Mouse (Mus musculus): Measurements from ENCODE around the gene Dnajb13.
"Not testable (repeated sequence)": the region's sequence is repeated elsewhere in the genome, so short reads cannot be mapped to it uniquely, and the experiment has no call there.

Dnajb13 gene

DNA sequence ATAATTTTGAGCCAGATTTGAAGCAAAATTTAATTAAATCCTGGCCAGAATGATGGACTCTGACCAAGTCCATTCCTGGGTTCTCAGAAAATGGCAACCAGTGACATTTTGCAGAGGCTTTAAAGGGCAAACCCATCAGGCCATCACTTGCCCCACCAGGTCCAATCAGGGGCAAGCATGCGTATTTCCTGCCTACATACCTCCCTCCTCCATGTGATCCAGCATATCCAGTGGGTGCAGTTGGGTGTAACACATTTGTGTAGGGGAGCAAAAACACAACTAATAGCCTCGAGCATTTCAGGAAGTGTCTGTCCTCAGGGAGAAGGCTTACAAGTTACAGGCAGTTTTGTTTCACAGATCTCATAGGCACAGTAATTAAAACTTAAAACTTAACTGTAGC lies 27.5 kb downstream of the Dnajb13 start:
- no peak for DNase-seq (ENCODE audit: low read depth)

DNA sequence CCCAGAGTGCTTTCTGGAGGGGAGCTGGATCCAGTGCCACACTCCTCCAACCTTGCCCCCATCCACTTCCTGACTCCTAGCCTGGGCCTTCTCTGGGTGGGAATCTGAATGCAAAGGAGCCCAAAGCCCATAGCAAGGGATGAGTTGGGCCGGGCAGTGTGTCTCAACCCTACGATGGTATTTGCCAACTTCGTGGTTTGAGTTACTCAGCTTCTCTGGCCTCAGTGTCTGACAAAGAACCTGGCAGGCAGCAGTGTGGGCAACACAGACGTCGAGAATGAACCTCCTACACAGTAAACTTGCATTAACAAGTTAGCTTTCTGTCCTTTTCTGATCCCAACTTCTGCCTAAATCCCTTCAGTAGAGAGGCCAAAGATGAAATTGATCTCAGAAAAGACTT lies 30.3 kb downstream of the Dnajb13 start:
- no peak for DNase-seq (ENCODE audit: low read depth)

DNA sequence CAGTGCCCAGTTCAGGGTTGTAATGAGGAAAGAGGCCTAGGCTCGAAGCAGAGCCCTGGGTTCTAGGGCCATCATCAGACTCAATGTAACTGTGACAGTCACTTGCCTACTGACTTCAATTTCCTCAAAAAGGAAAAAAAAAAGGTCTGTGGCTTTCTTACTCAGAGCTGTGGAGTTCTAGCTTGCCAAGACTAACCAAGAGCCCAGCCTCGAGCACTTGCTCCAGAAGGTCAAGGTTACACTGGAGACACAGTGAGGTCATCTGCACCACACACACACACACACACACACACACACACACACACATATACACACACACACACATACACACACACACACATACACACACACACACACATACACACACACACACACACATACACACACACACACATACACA lies 32.7 kb downstream of the Dnajb13 start:
- DNase-seq (ENCODE audit: low read depth): not testable (repeated sequence)

DNA sequence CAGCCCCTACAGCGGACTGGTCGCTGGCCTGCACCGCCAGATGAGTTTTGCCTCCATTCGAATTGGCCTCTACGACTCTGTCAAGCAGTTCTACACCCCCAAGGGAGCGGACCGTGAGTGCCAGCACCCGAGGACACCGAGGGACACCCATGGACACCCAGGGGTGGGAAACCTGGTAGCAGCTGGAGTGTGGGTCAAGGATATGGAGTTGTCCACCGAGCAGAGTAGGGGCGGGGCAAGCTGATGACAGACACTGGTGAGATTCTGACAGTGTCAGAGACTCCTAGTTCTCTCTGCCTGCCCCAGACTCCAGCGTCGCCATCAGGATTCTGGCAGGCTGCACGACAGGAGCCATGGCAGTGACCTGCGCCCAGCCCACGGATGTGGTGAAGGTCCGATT lies 34.6 kb downstream of the Dnajb13 start:
- DNase-seq (ENCODE audit: low read depth): no peak

DNA sequence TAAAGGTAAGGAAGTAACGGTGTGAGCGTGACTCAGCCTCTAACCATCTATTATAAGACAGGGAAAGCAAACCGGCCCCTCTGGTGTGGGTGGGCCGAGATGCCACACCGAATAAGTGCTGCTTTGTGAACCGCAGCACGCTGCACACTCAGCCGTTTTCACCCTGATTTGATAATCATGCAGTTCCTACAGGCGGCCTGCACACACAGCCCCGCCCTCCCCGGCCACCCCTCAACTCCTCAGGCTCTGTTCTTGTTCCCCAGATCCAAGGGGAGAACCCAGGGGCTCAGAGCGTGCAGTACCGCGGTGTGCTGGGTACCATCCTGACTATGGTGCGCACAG lies 35.0 kb downstream of the Dnajb13 start:
- DNase-seq (ENCODE audit: low read depth): no peak

DNA sequence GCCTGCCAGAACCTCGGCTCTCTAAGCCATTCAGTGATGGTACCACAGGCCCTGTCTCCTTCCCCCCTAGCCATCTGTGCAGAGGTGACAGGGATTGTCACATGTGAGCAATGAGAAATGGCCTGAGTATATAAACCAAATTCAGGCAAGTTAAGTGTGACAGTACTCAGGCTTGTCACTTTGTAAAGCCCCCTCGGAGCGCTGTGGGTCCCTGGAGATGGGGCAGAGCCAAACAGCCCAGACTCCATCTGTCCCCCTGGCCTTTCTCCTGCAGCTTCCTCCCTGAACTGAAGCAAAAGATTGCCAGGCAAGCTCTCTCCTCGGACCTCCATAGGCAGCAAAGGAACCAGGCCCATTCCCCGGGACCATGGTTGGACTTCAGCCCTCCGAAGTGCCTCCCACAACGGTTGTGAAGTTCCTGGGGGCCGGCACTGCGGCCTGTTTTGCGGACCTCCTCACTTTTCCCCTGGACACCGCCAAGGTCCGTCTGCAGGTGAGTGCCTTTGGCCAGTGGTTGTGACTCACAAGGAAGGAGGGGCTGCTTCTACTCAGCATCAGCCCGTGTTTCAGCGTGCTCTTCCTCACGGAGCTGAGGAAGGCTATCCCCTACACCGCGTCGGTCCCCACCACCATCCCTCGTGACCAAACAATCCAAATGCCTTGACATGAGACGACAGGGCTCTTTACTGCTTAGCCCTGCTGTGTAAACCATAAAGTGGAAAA lies 35.5 kb downstream of the Dnajb13 start:
- DNase-seq (ENCODE audit: low read depth): no peak

DNA sequence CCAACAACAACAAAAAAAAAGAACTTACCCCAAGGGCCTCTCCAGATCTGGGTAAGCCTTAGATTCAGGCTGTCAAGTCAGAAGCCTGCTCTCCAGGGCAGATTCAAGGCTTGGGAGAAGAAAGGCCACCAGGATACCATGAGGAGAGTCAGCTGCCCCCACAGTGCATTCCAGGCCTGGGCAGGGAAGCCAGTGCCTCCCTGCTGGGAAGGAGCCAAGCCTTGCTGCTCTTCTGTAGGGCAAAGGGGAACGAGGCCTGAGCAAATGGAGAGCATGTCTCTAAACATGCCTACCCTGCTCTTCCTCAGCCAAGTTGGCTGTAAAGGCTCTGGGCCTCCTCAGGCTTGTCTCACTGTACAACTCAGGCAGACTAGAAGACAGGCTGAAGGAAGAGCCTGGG lies 40.1 kb downstream of the Dnajb13 start:
- DNase-seq (ENCODE audit: low read depth): no peak

DNA sequence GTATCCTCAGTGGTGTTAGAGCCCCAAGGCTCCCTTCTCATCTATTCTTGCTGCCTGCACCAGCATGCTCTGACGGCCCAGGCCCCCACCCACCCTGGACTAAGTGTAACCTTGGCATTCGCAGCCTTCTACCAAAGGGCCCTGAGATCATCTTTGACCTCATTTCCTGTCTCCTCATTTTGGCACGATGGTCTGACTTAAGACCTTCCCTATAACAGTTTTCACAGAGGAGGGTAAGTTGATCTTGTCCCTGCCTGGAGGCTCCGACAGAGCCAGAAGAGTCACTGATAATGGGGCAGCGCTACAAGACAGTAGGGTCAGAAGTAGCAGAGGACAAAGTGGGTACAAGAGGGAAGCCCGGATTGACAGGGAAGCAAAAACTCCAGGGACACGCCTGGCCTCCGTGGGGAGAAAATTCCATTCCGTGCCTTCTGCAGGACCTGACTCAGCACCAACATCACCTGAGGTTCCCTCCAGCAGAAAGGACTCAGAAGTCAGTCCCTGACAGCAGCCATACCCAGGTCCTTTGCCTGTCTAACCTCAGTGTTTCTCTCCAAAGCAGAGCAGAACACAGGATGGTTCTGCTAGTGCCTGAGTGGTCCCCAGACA lies 40.8 kb downstream of the Dnajb13 start:
- no peak for DNase-seq (ENCODE audit: low read depth)

DNA sequence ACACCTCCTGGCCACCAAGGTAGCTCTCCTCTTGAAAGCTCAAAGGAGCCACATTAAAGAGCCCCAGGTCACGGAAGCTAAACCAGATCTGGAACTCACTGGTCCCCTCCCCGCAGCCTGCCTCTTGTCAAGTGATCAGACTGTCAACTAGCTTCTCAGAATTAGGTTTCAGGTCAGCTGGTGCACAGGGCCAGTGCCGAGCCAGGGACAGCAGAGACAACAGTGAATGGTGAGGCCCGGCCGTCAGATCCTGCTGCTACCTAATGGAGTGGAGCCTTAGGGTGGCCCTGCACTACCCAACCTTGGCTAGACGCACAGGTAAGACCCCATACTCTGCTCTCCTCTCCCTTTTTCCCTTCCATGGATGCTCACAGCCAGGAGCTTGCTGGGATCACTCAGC lies 42.0 kb downstream of the Dnajb13 start, which contains the start of gene Ucp3:
Gene Ucp3 (plus strand): TSS at position 214 of the 400 bp plus-strand sequence.
- no peak for DNase-seq (ENCODE audit: low read depth)

DNA sequence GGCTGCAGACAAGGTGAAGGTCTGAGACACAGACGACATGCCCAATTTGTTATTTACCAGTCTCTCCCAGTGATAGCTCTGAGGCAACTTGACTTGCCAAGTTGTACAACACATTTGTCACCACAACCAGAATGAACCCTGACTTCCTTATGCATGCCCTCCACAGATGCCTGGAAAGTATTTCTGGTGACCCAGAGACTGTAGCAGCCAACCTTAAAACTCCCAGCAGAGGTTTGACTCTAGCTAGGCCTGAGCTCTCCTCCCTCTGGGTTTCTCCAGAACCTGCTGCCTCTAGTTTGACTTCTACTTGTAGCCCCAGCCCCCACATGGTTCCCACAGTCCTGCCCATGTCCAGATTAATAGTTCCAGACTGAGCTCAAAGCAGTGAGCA lies 43.4 kb downstream of the Dnajb13 start:
- DNase-seq (ENCODE audit: low read depth): no peak

DNA sequence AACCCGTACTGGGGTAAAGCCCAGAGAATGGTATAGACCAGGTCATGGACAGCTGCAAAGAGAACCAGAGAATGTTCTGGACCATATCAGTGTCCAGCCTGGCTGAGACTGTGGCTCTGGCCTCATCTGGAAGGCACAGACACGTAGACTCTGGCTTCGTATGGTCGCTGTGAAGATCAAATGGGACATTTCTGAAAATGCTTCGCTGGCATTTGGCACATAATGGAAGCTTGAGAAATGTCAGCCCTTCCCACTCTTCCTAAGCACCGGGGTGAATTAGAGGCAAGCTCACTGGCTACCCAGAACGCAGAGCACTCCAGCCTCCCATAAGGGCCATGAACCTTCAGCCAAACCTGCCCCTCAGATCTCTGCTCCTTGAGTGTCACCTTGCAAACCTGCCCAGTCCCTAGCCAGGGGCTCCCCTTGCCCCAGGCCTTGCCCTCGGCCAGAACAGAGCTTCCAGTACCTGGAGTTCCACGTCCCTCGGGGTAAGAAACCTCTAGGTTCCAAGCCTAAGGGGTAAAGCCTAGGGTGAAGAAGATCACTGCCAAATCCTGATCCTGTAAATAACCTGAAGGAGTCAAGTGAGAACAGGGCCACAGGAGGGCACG lies 43.9 kb downstream of the Dnajb13 start:
- no peak for DNase-seq (ENCODE audit: low read depth)

DNA sequence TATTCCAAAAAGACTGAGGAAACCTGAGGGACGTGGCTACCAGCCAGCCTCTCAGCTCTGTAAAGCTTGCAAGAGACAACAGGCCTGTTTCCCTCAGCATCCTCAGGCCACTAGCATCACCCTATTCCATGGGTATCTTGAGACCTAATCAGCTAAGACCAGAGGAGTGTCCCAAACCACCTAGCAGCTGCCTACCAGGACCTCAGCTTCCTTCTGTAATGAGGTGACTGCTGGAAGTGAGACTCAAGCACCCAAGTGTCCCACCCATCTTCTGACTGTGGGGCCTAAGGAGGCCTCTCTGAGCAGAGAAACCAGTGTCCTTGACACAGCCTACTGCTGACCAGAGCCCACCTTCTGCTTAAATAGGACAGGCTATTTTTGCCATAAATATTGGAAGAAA lies 45.3 kb downstream of the Dnajb13 start:
- no peak for DNase-seq (ENCODE audit: low read depth)

DNA sequence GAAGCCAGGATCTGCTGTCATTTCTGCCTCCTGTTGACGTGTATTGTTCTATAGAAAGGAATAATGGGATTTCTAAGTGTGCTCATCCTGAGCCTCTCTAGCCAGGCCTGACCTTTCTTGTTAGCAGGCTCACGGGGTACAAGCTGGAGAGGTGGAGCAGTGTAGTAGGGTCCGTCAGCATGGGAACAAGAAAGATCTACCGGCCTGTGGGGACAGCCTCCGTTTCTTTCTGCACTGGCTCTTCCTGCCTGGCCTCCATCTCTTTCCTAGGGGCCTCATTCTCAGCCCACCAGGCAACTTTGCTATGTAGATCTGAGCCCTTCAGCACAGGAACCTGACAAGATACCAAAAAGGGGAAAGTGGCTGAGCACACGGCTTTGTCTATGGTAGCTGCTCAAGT lies 46.0 kb downstream of the Dnajb13 start:
- DNase-seq (ENCODE audit: low read depth): no peak

DNA sequence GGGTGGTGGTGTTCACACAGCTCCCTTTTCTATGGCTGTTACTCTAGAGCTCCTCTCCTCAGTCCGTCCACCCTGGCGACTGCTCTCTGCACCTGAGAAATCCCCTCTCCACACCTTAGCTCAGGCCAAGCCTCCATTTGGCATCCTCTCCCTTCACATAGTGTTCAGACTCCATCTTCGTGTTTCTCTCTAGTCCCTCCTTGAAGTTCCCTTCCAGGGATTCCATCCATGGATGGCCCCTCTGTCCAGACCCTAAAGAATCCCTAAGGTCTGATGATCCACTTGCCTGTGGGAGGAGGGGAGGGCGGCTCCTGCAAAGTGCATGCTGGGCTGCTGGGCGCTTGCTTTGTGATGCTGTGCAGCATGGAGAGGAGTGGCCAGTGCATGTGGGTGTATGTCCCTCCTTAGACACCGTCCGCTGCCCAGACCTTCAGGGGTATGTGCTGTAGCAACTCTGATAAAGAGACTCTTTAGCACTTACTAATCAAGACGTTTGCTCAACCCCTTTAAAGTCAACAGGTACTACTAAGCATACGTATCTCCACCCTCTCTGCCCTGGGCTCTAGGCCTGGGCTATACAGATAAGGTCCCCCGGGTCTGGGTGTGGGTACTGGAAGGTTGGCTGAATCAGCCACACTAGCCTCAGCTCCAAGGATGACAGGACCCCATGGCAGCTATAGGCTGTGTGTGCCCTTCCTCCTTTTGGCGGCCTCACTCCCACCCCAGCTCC lies 47.8 kb downstream of the Dnajb13 start:
- peak; percentile 92 for DNase-seq (ENCODE audit: low read depth)

DNA sequence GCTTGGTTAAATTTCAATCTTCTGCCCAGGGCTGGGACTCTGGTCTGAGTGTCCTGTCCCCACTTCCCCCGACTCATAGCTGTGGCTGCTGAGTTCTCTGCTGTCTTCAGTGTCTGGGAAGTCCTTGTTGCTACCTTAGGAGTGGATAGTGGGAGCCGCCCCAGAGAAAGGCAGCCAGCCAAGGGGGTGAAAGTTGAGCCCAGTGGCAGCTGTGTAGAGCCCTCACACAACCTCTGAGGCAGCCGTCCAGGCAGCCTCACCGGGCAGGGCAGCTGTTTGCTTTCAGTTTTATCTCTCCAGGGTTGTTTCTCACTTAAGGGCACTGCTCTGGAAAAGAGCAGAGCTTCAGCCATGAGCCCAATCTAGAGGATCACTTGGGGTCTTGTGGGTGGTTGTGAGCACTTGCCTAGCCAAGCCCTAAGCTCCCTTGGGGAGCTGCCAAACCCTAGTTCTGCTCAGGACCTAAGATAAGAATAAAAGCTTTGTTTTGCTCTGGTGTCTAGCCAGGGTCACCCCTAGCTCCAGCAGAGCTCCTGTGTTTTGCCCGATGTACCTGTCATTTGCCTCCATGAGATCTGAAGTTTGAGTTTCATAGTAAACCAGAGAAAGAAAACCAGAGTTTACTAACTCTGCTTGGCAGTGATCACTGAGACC lies 49.0 kb downstream of the Dnajb13 start:
- DNase-seq (ENCODE audit: low read depth): no peak

DNA sequence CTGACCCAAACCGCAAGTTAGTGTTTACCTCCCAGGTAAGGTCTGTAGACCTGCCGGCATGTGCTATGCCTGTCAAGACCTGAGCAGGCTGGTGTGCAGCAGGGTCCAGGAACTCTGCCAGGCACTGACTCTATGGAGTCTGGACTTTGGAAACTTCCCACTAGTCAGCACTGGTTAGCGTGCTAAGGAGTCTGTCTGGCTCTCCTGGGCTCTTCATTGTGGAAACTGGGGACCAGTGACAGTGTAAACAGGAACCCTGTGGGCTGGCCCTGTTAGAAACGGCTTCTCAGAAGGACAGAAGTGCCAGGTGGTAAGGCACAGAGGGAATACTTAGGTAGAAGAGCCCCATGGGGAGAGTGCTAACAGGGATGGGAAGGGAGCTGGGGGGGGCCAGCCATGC lies 49.5 kb downstream of the Dnajb13 start:
- DNase-seq (ENCODE audit: low read depth): no peak

DNA sequence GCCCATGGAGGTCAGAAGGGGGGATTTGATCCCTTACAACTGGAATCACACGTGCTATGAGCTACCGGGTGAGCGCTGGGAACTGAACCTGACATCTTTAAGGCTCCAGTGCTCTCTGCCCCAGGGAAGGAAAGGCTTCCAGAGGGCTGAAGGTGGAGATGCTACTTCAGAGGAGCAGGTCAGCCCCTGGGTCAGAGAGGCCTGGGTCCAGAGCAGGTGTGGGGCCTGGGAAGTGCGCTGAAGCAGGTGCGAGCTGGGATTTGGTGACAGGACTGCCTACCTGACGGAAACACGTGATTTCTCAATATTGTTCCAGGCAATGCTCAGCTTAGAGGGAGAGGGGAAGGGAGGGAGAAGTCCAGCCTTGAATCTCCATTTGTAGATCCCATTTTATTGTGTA lies 50.5 kb downstream of the Dnajb13 start:
- no peak for DNase-seq (ENCODE audit: low read depth)

DNA sequence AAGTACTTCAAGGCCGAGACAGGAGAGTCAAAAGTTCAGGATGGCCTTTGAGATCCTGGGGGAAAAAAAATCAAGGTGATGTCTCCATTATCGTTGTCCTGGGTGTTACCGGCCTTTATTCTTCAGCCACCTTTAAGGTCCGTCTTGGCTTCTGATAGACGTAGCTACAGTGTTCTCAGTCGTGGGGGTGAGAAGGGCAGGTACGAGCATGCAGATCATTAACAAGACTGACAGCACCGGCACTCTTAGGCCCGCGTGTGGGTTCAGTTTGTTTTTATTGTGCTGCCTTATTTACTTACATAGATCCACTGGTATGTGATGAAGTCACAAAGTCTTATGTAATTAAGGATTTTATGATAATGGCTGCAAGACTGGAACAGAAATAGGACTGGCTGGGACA lies 51.0 kb downstream of the Dnajb13 start:
- no peak for DNase-seq (ENCODE audit: low read depth)

DNA sequence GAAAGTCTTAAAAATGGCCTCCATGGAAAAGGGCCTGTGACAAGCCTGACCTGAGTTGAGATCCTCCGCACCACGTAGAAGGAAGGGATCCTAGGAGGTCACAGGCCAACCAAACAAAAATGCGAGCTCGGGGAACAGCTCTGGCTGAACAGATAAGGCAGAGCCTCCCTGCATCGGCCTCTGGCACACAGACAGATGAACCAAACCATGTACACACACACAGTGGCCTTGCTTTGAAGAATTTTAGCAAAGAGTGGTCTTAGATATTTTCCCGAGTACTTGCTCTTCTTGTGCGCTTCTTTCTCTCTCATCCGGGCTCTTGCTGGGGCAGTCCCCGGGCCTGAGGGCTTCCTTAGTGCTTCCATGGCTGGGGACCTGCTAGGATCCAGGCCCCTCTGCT lies 51.6 kb downstream of the Dnajb13 start:
- DNase-seq (ENCODE audit: low read depth): peak; percentile 77

DNA sequence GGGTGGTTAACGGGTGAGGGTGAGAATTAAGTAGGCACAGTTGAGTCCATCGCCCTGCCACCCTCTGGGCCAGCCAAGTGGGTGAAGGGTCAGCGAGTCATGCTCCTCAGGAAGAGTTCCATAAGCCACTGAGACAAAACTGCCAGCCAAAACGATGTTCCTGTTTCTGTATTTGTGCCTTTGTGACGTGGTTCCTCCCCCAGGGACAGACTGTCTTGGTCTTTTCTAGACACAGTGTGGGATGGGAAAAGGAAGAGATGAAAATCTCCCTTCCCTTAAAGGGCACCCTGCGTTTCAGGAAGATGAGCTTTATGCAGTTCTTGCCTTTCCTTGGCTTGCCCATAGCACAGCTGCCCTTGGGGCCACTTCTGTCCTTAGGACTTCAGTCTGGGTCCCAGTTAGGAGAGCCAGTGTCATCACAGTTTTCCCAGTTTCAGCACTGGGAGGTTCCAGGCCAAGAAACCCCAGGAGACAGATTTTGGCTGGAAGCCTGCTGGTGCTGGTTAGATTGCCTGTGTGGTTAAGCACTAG lies 53.1 kb downstream of the Dnajb13 start:
- DNase-seq (ENCODE audit: low read depth): no peak

DNA sequence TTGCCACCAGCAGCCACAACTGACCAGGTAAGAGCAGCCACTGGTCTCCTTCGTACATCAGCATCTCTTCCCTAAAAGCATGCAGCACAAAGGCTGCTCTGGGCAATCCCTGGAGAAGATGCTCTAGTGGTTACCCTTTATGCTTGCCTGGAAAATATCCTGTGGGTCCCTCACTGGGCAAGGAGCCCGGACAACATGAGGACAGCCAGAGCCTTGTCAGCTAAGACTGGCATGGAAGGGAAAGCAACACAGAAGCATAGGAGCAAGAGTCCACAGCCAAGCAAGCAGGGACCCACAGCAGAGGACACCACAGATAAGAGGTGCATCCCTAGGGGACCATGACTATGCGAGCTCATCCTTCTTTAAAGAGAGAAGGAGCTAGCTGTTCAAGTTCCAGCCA lies 54.9 kb downstream of the Dnajb13 start:
- DNase-seq (ENCODE audit: low read depth): no peak

DNA sequence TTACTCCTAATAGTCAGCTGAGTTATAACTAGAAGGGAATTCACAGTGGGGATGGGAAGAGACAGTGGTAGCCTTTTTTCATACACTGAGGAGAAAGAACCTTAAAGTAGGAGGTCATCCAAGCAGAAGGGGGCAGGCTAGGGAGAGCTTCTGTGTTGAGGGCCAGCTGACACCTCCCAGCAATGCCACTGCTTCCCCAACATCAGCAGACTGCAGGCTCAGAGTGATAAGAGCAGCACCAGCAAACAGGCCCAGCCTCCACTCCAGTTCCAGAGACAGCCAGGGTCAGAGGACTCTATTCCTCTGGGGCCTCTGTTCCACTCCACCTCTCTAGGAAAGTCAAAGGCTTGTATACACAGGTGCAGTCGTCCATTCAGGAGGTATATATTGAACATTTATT lies 56.6 kb downstream of the Dnajb13 start:
- peak; percentile 50 for DNase-seq (ENCODE audit: low read depth)

Measured in c-Kit-positive CD71-positive TER-119-negative erythroid progenitor cells, embryonic 14.5 days (primary cell).